Mouse (Mus musculus) CH12F3 (cell line): Measurements from ENCODE around the gene Tomm34.

Source experiments
- in situ Hi-C: fragments of 300-500 bp; cut with MboI; formaldehyde crosslinking; loops from 2 replicates; pipeline ENCODE4 v1.14.3; 2020; ENCODE audit warnings: low sequenced_read_pairs

Gene Tomm34

GRCm38 (mm10) chr2:164018910-164019309, 52.1 kb downstream of the Tomm34 start:
- in situ Hi-C loops, result no loop called here

DNA sequence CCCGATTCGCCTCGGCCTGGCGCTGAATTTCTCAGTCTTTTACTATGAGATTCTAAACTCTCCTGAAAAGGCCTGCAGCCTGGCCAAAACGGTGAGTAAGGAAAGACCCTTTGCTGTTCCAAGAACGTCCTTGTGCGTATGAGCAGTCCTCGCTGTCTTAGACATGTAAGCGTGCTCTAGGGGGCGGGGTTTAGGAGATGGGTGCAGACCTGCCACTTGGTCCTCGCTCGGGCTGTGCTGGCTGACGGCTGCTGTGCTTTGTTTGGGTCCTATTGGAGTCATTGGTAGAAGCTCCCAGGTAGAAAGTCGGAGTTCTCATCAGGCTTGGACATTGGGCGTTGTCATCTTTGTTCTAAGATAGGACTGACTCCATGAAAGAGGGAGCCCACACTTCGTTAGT, 55.7 kb downstream of the Tomm34 start:
- in situ Hi-C loops, result no loop called here

DNA sequence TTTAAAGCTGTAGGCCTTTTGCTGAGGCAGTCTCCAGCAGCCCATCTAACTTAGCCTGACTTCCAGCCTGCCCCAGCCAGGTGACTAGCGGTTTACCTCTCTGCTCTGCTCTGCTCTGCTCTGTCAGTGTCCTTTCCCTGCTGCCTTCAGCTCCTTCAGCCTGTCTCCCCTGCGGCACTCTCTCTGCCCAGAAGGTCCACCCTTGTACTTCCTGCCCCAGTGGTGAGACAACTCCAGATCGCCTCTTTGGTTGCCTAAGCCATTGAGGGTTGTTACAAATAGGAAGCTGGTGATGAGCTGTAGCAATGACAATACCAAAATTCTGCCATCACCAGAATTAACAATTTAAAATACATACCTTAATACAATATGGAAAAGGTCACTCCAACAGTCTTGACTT, 60.0 kb downstream of the Tomm34 start:
- in situ Hi-C loops, result no loop called here

GRCm38 (mm10) chr2:164010496-164010895, 60.5 kb downstream of the Tomm34 start:
- in situ Hi-C loops, result no loop called here

DNA sequence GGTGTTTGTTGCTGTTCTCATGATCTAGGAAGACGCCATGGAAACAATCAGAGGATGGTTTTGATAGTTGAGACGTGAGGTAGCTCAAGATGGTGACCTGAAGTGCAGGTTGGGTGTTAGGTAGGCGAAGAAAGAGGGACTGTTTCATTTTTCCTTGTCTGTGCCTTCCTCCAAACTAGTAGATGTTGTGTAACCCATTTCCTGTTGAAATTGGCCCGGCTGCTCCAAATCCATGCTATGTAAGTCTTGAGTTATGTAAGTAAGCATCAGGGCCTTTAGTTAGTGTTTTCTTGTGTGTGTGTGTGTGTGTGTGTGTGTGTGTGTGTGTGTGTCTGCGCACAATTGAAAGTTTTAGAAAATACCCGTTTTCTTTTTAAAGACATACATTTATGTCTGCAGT, 61.7 kb downstream of the Tomm34 start:
- in situ Hi-C loops, result no loop called here

GRCm38 (mm10) chr2:164007987-164008545, 62.9 kb downstream of the Tomm34 start:
- in situ Hi-C loops, result no loop called here

DNA sequence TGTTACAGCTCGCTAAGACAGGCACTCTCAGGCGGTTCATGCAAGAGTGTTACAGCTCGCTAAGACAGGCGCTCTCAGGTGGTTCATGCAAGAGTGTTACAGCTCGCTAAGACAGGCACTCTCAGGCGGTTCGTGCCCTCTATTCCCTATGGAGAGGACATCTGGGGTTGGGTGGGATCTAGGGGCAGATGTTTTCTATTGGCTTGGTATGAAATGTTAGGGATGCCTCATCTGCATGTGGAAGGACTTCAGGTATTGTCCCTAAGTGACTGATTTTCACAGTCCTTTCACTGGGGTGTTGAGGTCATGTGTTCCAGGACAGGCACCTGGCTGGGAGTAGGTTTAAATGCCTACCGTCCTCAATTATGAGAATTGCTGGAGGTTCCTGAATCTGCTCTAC, 63.4 kb downstream of the Tomm34 start:
- in situ Hi-C loops, result no loop called here

DNA sequence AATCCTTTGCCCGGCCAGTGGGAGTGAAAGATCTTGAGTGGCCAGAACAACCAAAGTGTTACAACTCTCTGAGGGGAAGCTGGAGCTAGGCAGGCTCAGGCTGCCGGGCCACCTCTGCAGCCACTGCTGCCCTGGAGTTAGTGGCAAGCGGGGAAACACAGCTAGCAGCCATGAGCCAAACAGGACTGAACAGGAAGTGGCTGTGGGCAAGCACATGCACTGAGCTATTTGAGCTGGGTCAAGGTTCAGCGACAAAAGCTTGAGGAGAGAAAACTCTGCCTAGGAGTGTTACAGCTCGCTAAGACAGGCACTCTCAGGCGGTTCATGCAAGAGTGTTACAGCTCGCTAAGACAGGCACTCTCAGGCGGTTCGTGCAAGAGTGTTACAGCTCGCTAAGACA, 64.0 kb downstream of the Tomm34 start:
- in situ Hi-C loops, result no loop called here

DNA sequence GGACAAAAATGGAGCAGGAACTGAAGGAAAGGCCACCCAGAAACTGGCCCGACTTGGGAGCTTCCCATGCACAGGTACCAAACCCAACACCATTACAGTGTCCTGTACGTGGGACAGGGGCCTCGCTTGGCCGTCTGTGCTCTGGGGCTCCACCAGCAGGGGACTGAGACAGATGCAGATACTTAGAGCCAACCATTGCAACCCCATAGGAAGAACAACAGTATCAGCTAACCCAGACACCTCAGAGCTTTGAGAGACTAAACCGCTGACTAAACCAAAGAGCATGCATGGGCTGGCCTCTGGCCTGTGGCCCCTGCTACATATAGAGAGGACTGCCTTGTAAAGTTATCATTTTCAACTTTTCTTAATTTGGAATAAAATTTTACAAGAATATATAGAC, 66.5 kb downstream of the Tomm34 start:
- in situ Hi-C loops, result no loop called here
